Mouse (Mus musculus): Measurements from ENCODE around the gene Rmi1.

DNA sequence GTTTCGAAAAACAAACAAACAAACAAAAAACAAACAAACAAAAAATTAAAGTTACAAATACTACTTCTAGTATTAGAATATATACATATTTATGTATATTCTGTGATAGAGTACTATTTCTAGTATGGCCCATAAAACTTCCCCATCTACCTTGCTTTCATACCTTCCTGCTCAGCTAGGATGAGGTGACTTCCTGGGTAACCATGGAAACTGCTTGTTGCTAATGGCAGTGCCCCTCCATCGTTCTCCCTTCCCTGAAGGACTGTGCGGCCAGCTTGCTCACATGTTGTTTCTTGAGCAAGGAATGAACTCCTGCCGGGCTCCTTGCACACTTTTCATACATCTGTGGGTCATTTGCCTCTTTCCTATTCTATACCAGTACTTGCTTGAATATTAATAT lies 41.3 kb downstream of the Rmi1 start:
- TF ChIP-seq CTCF (IDR thresholded peaks at IDR 0.05; ENCODE audit: low read depth) (no peak), EP300 (IDR thresholded peaks at IDR 0.05; ENCODE audit: low read depth) (no peak)
